Mouse (Mus musculus): ENCODE measurements around the gene Hnrnph3.
"Not testable (repeated sequence)": the region's sequence is repeated elsewhere in the genome, so short reads cannot be mapped to it uniquely, and the experiment has no call there.

Hnrnph3 gene

GRCm38 (mm10) chr10:63023749-63024579 is at the start of gene Hnrnph3, which contains the start of gene Pbld2:
Gene Hnrnph3 (minus strand): TSS chr10:63024217.
Gene Pbld2 (plus strand): TSS chr10:63024315.
- peak; percentile 96 to 98 for DNase-seq (ENCODE audit: low spot score in 2 of 2)

- peak in 1 of 2 experiments; percentile 84 for DNase-seq (ENCODE audit: low spot score in 2 of 2)
Observed at GRCm38 (mm10) chr10:63065988-63066387, 42.0 kb upstream of the Hnrnph3 start.

GRCm38 (mm10) chr10:63065561-63065960 is 41.5 kb upstream of the Hnrnph3 start:
- no peak for DNase-seq (ENCODE audit: low spot score in 2 of 2)

- DNase-seq (ENCODE audit: low spot score in 2 of 2) = no peak
Observed at GRCm38 (mm10) chr10:63064516-63064915, 40.5 kb upstream of the Hnrnph3 start.

GRCm38 (mm10) chr10:63063365-63063764 is 39.3 kb upstream of the Hnrnph3 start:
- DNase-seq (ENCODE audit: low spot score in 2 of 2) = no peak

- no peak for DNase-seq (ENCODE audit: low spot score in 2 of 2)
Observed at GRCm38 (mm10) chr10:63062696-63063095, 38.7 kb upstream of the Hnrnph3 start.

GRCm38 (mm10) chr10:63061266-63061665 is 37.2 kb upstream of the Hnrnph3 start:
- no peak for DNase-seq (ENCODE audit: low spot score in 2 of 2)

- no peak for DNase-seq (ENCODE audit: low spot score in 2 of 2)
Observed at GRCm38 (mm10) chr10:63060406-63060805, 36.4 kb upstream of the Hnrnph3 start.

- DNase-seq (ENCODE audit: low spot score in 2 of 2) = no peak
Observed at GRCm38 (mm10) chr10:63059862-63060261, 35.8 kb upstream of the Hnrnph3 start, which contains the start of gene Pbld1. Gene Pbld1 (plus strand): TSS chr10:63060162.

- DNase-seq (ENCODE audit: low spot score in 2 of 2) = no peak
Observed at GRCm38 (mm10) chr10:63056966-63057750, 33.1 kb upstream of the Hnrnph3 start.

GRCm38 (mm10) chr10:63054586-63054985 is 30.6 kb upstream of the Hnrnph3 start:
- DNase-seq (ENCODE audit: low spot score in 2 of 2) = no peak

- not testable (repeated sequence) for DNase-seq (ENCODE audit: low spot score in 2 of 2)
Observed at GRCm38 (mm10) chr10:63054071-63054470, 30.1 kb upstream of the Hnrnph3 start.

GRCm38 (mm10) chr10:63053007-63053406 is 29.0 kb upstream of the Hnrnph3 start:
- no peak for DNase-seq (ENCODE audit: low spot score in 2 of 2)

GRCm38 (mm10) chr10:63052011-63052410 is 28.0 kb upstream of the Hnrnph3 start:
- DNase-seq (ENCODE audit: low spot score in 2 of 2) = no peak

GRCm38 (mm10) chr10:63051267-63051666 is 27.2 kb upstream of the Hnrnph3 start:
- no peak for DNase-seq (ENCODE audit: low spot score in 2 of 2)

- no peak for DNase-seq (ENCODE audit: low spot score in 2 of 2)
Observed at GRCm38 (mm10) chr10:63049106-63049505, 25.1 kb upstream of the Hnrnph3 start.

- no peak for DNase-seq (ENCODE audit: low spot score in 2 of 2)
Observed at GRCm38 (mm10) chr10:63047751-63048150, 23.7 kb upstream of the Hnrnph3 start.

GRCm38 (mm10) chr10:63043154-63043553 is 19.1 kb upstream of the Hnrnph3 start:
- DNase-seq (ENCODE audit: low spot score in 2 of 2) = no peak

GRCm38 (mm10) chr10:63039867-63040628 is 16.0 kb upstream of the Hnrnph3 start:
- no peak for DNase-seq (ENCODE audit: low spot score in 2 of 2)

- no peak for DNase-seq (ENCODE audit: low spot score in 2 of 2)
Observed at GRCm38 (mm10) chr10:63038571-63039320, 14.7 kb upstream of the Hnrnph3 start.

- no peak for DNase-seq (ENCODE audit: low spot score in 2 of 2)
Observed at GRCm38 (mm10) chr10:63032956-63033355, 8.9 kb upstream of the Hnrnph3 start.

Data from left cerebral cortex, adult 9 months (tissue).